Mouse (Mus musculus) megakaryocyte, embryonic 14.5 days (primary cell): Measurements from ENCODE around the gene Actr2.

ENCODE experiments used
- FLI1 ChIP-seq: IDR thresholded peaks from 2 replicates; pipeline ENCODE4 v1.6.1; 2012; ENCODE audit warnings: low read length, inconsistent platforms, mixed read lengths
- GATA1 ChIP-seq: IDR thresholded peaks from 3 replicates; pipeline ENCODE4 v1.6.1; 2012; ENCODE audit warnings: mixed read lengths, low read length, inconsistent platforms, borderline replicate concordance

- no peak for TF ChIP-seq GATA1
- TF ChIP-seq FLI1, result no peak
These were observed 94.8 kb downstream of the Actr2 start for GRCm38 (mm10) chr11:20017937-20018336.
